Mouse (Mus musculus) embryonic facial prominence, embryonic 12.5 days (tissue): ENCODE data around the gene Nppa. TPM values are rescaled to one million over a fixed set of nuclear protein-coding genes. Genes with fewer than 3 reads are reported as not detected.

Experiments
- ATAC-seq: fragments of 200-750 bp; cut with Nextera tagmentation; 2 replicates; pipeline ENCODE4 v1.8.0; 2017; ENCODE audit not compliant: insufficient number of reproducible peaks, insufficient read depth, low FRiP score, low TSS enrichment
- H3K27ac ChIP-seq: fragments of 300-500 bp; sonication (generic); 2 replicates; pipeline ENCODE4 v1.5.1; 2016; ENCODE audit warnings: mild to moderate bottlenecking
- H3K27me3 ChIP-seq: fragments of 300-500 bp; sonication (generic); 2 replicates; pipeline ENCODE4 v1.6.1; 2016; ENCODE audit warnings: mild to moderate bottlenecking, moderate library complexity
- H3K36me3 ChIP-seq: fragments of 300-500 bp; sonication (generic); 2 replicates; pipeline ENCODE4 v1.6.1; 2016; ENCODE audit warnings: mild to moderate bottlenecking
- H3K4me1 ChIP-seq: fragments of 300-500 bp; sonication (generic); 2 replicates; pipeline ENCODE4 v1.6.1; 2016
- H3K4me2 ChIP-seq: fragments of 300-500 bp; sonication (generic); replicated peaks from 2 replicates; pipeline ENCODE4 v1.6.1; 2016; ENCODE audit warnings: mild to moderate bottlenecking, moderate library complexity
- H3K4me3 ChIP-seq: fragments of 300-500 bp; sonication (generic); 2 replicates; pipeline ENCODE4 v1.5.1; 2016; ENCODE audit warnings: mild to moderate bottlenecking
- H3K9ac ChIP-seq: fragments of 300-500 bp; sonication (generic); 2 replicates; pipeline ENCODE4 v1.6.1; 2016; ENCODE audit warnings: mild to moderate bottlenecking, moderate library complexity
- H3K9me3 ChIP-seq: fragments of 300-500 bp; sonication (generic); 2 replicates; pipeline ENCODE4 v1.6.1; 2016; ENCODE audit warnings: mild to moderate bottlenecking, moderate library complexity
- WGBS: fragments of 180-500 bp; shearing (Covaris S2); methylation state at CpG from one replicate; pipeline ENCODE4 v1.1.7; 2016; 5-methylcytosine and 5-hydroxymethylcytosine counted together
- polyA plus RNA-seq: library from polyadenylated mRNA; unstranded; fragments of >200 nt; fragmentation: Nextera tagmentation; extraction: Ambion mirVana; gene quantifications from 2 replicates; pipeline ENCODE4 v1.2.1, GENCODE M21; 2016

The Nppa gene
- polyA plus RNA-seq, 1 experiment from 2014 or later: 0.64 TPM

DNA sequence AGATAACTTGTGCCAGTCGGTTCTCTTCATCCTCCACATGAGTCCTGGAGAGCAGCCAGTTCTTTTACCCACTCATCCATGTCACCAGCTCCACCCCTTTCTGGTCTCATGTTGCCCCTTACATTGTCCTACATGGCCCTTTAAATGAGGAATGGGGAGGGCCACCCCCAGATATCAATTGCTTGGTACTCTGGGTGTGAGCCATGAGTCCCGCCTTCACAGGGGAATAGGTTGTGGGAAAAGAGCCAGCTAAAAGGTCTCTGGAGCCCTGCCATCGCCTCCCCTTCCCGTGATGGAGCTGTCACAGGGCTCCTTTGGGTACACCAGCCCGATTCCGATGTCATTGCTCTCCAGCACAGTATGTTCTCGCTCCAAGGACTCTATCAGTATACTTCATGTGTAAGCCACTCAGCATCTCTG lies 21.1 kb upstream of the Nppa start:
- H3K4me3 ChIP-seq: no peak overlapping the region
- no peak overlapping the region for H3K4me2 ChIP-seq
- WGBS: 78% methylated on average over 7 of the region's 7 CpGs
- no peaks in the 10 kb centered on the region for H3K36me3 ChIP-seq
- no peak overlapping the region for H3K27ac ChIP-seq
- no peak for ATAC-seq
- H3K9ac ChIP-seq: no peak overlapping the region
- no peaks in the 10 kb centered on the region for H3K4me1 ChIP-seq
- H3K27me3 ChIP-seq: no peaks in the 10 kb centered on the region
- H3K9me3 ChIP-seq: no peaks in the 10 kb centered on the region

GRCm38 (mm10) chr4:147985205-147986132 lies 15.1 kb upstream of the Nppa start, which contains the start of gene Nppb:
Gene Nppb, plus strand, starts transcription at chr4:147985788.
- 27% methylated on average over 20 of the region's 20 CpGs for WGBS
- H3K27me3 ChIP-seq: no peaks in the 10 kb centered on the region

DNA sequence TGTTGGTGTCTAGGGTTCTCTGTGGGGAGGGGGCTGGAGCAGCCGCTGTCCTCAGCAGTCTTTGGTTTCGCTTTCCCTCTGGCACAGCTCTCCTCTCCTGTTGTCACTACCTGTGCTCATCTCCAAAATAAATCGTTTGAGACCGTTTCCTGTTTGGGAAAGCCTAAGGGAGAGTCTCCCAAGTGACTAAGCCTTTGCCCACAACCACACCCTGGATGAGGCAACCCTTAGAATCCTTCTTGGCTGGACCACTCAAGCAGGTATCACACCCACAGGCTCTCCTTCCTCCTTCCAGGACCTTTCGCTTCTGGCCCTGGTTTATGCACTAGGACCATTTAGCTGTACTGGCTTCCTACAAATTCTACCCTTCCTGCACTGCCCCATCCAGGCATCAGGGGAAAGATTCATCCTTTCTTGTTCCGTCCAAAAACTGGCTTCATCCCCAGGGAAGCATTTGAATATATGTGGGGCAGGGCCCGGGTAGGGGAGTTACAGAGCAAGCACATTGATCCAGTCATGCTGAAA lies 6.9 kb upstream of the Nppa start:
- Histone ChIP-seq H3K9ac (no peak overlapping the region), H3K36me3 (no peaks in the 10 kb centered on the region), H3K4me2 (no peak overlapping the region), H3K4me1 (no peaks in the 10 kb centered on the region), H3K9me3 (0 out of 2 replicates have a peak, but pooled peaks cover 3% of the 10 kb centered on the region), H3K4me3 (no peak overlapping the region), H3K27me3 (no peaks in the 10 kb centered on the region), H3K27ac (no peak overlapping the region)
- no peak for ATAC-seq
- 55% methylated on average over 7 of the region's 7 CpGs for WGBS

More at GRCm38 (mm10) chr4:147985205-147986132, 15.1 kb upstream of the Nppa start, which contains the start of gene Nppb:
- H3K9me3 ChIP-seq: 0 out of 2 replicates have a peak, but pooled peaks cover 3% of the 10 kb centered on the region
- H3K27ac ChIP-seq: no peak within 1 kb of the TSS
- no peaks in the 10 kb centered on the region for H3K4me1 ChIP-seq
- H3K9ac ChIP-seq: no peak within 1 kb of the TSS
- no peak within 1 kb of the TSS for H3K4me3 ChIP-seq
- ATAC-seq: no peak
- no peaks in the 10 kb centered on the region for H3K36me3 ChIP-seq
- no peak within 1 kb of the TSS for H3K4me2 ChIP-seq

GRCm38 (mm10) chr4:147995311-147995710 lies 5.2 kb upstream of the Nppa start:
- H3K36me3 ChIP-seq: no peaks in the 10 kb centered on the region
- H3K4me3 ChIP-seq: no peak overlapping the region
- 78% methylated on average over 3 of the region's 3 CpGs for WGBS
- H3K27me3 ChIP-seq: no peaks in the 10 kb centered on the region
- H3K9ac ChIP-seq: no peak overlapping the region
- H3K4me1 ChIP-seq: no peaks in the 10 kb centered on the region
- no peak for ATAC-seq
- no peak overlapping the region for H3K4me2 ChIP-seq
- H3K27ac ChIP-seq: no peak overlapping the region
- H3K9me3 ChIP-seq: no peaks in the 10 kb centered on the region

DNA sequence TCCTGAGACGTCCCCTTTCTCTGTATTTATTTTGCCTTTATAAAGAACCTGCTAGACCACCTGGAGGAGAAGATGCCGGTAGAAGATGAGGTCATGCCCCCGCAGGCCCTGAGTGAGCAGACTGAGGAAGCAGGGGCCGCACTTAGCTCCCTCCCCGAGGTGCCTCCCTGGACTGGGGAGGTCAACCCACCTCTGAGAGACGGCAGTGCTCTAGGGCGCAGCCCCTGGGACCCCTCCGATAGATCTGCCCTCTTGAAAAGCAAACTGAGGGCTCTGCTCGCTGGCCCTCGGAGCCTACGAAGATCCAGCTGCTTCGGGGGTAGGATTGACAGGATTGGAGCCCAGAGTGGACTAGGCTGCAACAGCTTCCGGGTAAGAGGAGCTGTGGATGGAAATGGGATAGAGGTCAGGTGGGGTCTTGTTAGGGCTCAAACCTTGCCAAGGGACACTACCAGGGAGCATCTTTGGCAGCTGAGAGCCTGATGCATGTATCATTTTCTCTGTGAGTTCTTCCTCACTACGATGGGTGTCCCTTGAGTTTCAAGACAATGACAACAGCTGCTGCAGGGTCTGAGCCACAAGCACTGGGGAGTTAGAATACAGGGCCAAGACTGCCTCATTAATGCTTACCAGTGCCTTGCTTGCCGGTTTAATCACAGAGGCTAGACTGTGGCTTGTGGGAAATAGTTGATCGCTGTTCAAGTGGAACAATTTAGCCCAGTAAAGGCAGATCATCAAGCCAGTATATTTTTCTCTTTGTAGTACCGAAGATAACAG lies 679 bp downstream of the Nppa start:
- no peak overlapping the region for H3K27ac ChIP-seq
- WGBS: 82% methylated on average over 17 of the region's 17 CpGs
- H3K9ac ChIP-seq: no peak overlapping the region
- no peak overlapping the region for H3K4me2 ChIP-seq
- ATAC-seq: no peak
- peaks cover 20% of the 10 kb centered on the region for H3K36me3 ChIP-seq
- H3K9me3 ChIP-seq: no peaks in the 10 kb centered on the region
- H3K4me1 ChIP-seq: no peaks in the 10 kb centered on the region
- no peak overlapping the region for H3K4me3 ChIP-seq
- H3K27me3 ChIP-seq: no peaks in the 10 kb centered on the region

DNA sequence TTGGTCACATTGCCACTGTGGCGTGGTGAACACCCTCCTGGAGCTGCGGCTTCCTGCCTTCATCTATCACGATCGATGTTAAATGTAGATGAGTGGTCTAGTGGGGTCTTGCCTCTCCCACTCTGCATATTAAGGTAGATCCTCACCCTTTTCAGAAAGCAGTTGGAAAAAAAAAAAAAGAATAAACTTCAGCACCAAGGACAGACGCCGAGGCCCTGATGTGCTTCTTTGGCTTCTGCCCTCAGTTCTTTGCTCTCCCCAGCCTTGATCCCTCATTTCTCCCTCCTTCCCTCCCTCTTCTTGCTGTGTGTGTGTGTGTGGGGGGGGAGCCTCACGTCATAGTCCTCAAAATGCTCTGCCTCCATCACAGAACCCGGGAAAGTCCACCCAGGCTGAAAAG lies 1.3 kb downstream of the Nppa start:
- Histone ChIP-seq H3K4me3 (no peak overlapping the region), H3K9me3 (no peaks in the 10 kb centered on the region), H3K36me3 (peaks cover 27% of the 10 kb centered on the region), H3K4me1 (no peaks in the 10 kb centered on the region), H3K27ac (no peak overlapping the region), H3K4me2 (no peak overlapping the region), H3K27me3 (no peaks in the 10 kb centered on the region), H3K9ac (no peak overlapping the region)
- WGBS: 48% methylated on average over 8 of the region's 8 CpGs
- no peak for ATAC-seq

DNA sequence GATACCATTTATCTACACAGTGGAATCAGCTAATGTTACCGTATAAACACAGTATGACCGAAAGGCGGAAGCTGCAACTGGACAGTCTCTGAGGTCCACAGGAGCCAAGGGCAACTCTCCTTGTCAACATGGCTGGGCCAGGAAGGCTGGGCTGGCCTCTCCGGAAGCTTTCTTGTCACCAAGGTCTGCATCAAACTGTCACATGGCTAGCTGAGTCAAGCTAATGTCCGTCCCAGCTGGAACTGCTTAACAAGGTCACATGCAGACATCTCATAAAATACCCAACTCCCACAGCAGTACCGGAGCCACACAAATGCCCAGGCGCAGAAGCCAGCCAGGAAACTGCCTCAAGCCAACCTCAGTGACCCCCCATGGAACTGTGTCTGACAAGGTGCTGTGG lies 3.8 kb downstream of the Nppa start:
- H3K27me3 ChIP-seq: no peaks in the 10 kb centered on the region
- H3K36me3 ChIP-seq: peaks cover 52% of the 10 kb centered on the region
- H3K9me3 ChIP-seq: no peaks in the 10 kb centered on the region
- H3K4me1 ChIP-seq: no peaks in the 10 kb centered on the region
- H3K27ac ChIP-seq: no peak overlapping the region
- H3K9ac ChIP-seq: no peak overlapping the region
- H3K4me2 ChIP-seq: no peak overlapping the region
- 79% methylated on average over 7 of the region's 7 CpGs for WGBS
- no peak for ATAC-seq
- no peak overlapping the region for H3K4me3 ChIP-seq

DNA sequence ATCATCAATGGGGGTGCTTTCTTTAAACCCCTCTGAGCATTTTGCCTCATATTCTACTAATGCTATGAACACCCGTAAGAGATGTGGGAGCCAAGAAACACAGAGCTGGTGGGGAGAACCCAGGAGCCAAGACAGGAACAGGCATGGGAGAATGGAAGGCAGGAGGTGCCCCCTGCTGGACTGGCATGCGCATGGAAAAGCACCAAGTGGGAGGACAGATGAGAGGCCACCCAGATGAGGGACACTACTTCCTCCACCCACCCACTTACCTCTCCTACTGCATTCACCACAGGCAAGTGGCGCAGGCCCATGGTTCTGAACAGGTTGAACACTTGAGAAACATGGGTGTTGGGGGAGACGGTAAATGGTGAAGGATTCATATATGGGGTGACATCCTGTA lies 7.9 kb downstream of the Nppa start:
- 79% methylated on average over 4 of the region's 4 CpGs for WGBS
- H3K4me2 ChIP-seq: no peak overlapping the region
- no peaks in the 10 kb centered on the region for H3K9me3 ChIP-seq
- no peak overlapping the region for H3K4me3 ChIP-seq
- no peak overlapping the region for H3K27ac ChIP-seq
- peaks cover 91% of the 10 kb centered on the region for H3K36me3 ChIP-seq
- no peak for ATAC-seq
- no peak overlapping the region for H3K9ac ChIP-seq
- H3K4me1 ChIP-seq: no peaks in the 10 kb centered on the region
- H3K27me3 ChIP-seq: no peaks in the 10 kb centered on the region

- 83% methylated on average over 2 of the region's 2 CpGs for WGBS
- H3K4me2 ChIP-seq: no peak overlapping the region
- H3K36me3 ChIP-seq: peaks cover 99% of the 10 kb centered on the region
- H3K9ac ChIP-seq: no peak overlapping the region
- H3K9me3 ChIP-seq: no peaks in the 10 kb centered on the region
- ATAC-seq: no peak
- H3K4me3 ChIP-seq: no peak overlapping the region
- H3K4me1 ChIP-seq: no peaks in the 10 kb centered on the region
- no peak overlapping the region for H3K27ac ChIP-seq
- no peaks in the 10 kb centered on the region for H3K27me3 ChIP-seq
Measured at GRCm38 (mm10) chr4:148009641-148010040, 9.1 kb downstream of the Nppa start.

DNA sequence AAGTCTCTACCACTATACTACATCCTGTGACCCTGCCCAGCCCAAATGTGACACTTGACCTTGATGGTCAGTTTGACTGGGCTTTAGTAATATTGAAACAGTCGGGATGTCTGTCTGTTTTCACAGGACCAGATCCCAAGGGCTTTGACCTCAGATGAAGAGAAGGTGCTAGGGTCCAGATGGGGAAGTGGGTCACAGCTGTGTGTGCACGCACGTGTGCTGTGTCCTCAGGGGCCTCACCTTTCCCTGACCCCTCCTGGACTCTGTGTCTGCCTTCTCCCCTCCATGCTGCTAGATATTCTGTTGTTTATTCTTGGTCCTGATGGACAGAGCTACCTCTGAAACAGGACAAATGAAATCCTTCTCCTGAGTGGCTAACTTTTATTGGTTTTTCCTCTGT lies 10.8 kb downstream of the Nppa start:
- Histone ChIP-seq H3K36me3 (peaks cover 97% of the 10 kb centered on the region), H3K4me2 (no peak overlapping the region), H3K27ac (no peak overlapping the region), H3K27me3 (no peaks in the 10 kb centered on the region), H3K4me3 (no peak overlapping the region), H3K4me1 (no peaks in the 10 kb centered on the region), H3K9me3 (no peaks in the 10 kb centered on the region), H3K9ac (no peak overlapping the region)
- no peak for ATAC-seq
- 58% methylated on average over 3 of the region's 3 CpGs for WGBS

DNA sequence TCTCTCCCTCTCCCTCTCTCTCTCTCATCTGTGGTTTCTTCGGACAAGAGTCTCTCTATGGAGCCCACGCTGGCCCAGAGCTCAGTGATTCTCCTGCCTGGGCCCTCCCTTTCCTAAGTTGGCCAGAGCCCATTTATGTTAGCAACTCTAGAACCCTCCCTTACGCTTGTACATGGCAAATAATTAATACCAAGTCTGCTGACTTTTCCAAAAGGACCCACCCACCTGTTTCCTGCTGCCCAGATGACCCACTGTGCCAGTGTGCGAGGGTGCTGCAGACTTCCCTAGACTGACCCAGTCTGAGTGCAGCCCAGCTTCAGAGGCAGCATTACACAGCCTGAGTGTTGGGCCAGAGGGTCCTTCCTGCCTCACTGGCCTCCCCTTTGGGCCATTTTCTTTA lies 11.7 kb downstream of the Nppa start:
- 94% methylated on average over 4 of the region's 4 CpGs for WGBS
- Histone ChIP-seq H3K4me3 (no peak overlapping the region), H3K4me2 (no peak overlapping the region), H3K4me1 (no peaks in the 10 kb centered on the region), H3K9me3 (no peaks in the 10 kb centered on the region), H3K27me3 (no peaks in the 10 kb centered on the region), H3K27ac (no peak overlapping the region), H3K36me3 (peaks cover 97% of the 10 kb centered on the region), H3K9ac (no peak overlapping the region)
- no peak for ATAC-seq
